Mouse (Mus musculus): ENCODE measurements around the gene Megf9. TPM values are rescaled to one million over a fixed set of nuclear protein-coding genes. Genes with fewer than 3 reads are reported as not detected.

Megf9 gene
- polyA plus RNA-seq, 1 experiment: 2.6 TPM

DNA sequence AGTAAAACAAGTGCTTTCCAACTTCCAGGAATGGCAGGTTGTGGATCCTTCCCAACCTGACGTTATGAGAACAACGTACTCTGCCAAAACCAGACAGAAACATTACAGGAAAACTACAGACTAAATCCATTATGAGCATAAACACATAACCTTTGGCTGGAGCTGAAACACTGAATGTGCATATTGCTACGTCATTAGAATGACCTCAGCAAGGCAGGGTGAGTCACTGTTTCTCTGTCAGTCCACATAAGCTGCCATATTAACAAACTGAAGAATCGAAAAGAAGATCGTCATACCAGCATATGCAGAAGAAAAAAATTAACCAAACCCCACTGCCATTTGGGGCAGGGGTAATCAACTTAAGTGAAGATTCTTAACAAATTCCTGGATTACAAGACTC, 148.6 kb downstream of the Megf9 start:
- no peak for TF ChIP-seq CEBPB (IDR thresholded peaks at IDR 0.05; ENCODE audit: insufficient read depth, poor library complexity, severe bottlenecking)
- TF ChIP-seq E2F4 (IDR thresholded peaks at IDR 0.05; ENCODE audit: insufficient read depth): no peak
- no peak for TF ChIP-seq SRF (IDR thresholded peaks at IDR 0.05; ENCODE audit: control insufficient read depth, insufficient read length, low read depth)
- no peak for TF ChIP-seq TCF12 (IDR thresholded peaks at IDR 0.05; ENCODE audit: insufficient read depth, poor library complexity, severe bottlenecking)
- TF ChIP-seq POLR2A (IDR thresholded peaks at IDR 0.05; ENCODE audit: insufficient read length, low read depth): no peak
- no peak for TF ChIP-seq TCF3 (IDR thresholded peaks at IDR 0.05; ENCODE audit: insufficient read length, low read depth)
- no peak for TF ChIP-seq USF1 (IDR thresholded peaks at IDR 0.05; ENCODE audit: low read depth)
- no peak for TF ChIP-seq MAX (IDR thresholded peaks at IDR 0.05; ENCODE audit: low read depth)
- no peak for TF ChIP-seq MYOD1 (IDR thresholded peaks at IDR 0.05; ENCODE audit: control insufficient read depth in 1 of 3, insufficient read length in 2 of 3, low read depth in 2 of 3)
- no peak for TF ChIP-seq REST (IDR thresholded peaks at IDR 0.05; ENCODE audit: insufficient read depth, insufficient read length)
- no peak for TF ChIP-seq MYOG (IDR thresholded peaks at IDR 0.05; ENCODE audit: control insufficient read depth in 1 of 3, insufficient read depth in 1 of 3, insufficient read length in 2 of 3, low read depth in 2 of 3)
- TF ChIP-seq POLR2AphosphoS2 (IDR thresholded peaks at IDR 0.05; ENCODE audit: insufficient read length, low read depth): no peak
- no peaks in the 10 kb centered on the region for H3K36me3 ChIP-seq (ENCODE audit: control insufficient read depth, insufficient read depth)
- no peak overlapping the region for H3K4me2 ChIP-seq (ENCODE audit: low read depth)
- H3K4me3 ChIP-seq: no peak overlapping the region
- H3K27me3 ChIP-seq (ENCODE audit: control insufficient read depth, insufficient read depth, insufficient read length): no peaks in the 10 kb centered on the region
- H3K79me2 ChIP-seq (ENCODE audit: control insufficient read depth, insufficient read depth): peaks cover 5% of the 10 kb centered on the region
- no peak overlapping the region for H3ac ChIP-seq (ENCODE audit: control insufficient read depth, insufficient read length)

DNA sequence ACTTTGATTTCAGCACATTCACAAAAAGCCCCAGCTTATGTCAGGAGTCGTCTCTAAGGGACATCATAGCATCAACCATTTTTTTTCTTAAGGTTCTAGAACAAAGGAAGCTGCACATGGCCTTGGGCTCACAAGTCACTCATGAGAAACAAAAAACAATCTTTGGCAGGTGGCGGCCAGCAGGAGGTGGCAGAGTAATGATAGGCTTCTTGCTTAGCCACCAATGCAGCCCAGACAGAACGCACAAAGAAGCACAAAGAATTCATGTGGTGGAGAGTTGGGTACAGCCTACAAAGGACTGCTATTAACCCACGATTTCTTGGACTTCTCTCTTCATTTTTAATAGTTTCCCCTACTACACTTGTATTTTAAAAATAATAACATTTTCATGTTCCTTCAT, 157.4 kb downstream of the Megf9 start:
- no peak overlapping the region for H3ac ChIP-seq (ENCODE audit: control insufficient read depth, insufficient read length)
- no peaks in the 10 kb centered on the region for H3K27me3 ChIP-seq (ENCODE audit: control insufficient read depth, insufficient read depth, insufficient read length)
- no peak for TF ChIP-seq REST (IDR thresholded peaks at IDR 0.05; ENCODE audit: insufficient read depth, insufficient read length)
- H3K4me3 ChIP-seq: no peak overlapping the region
- no peaks in the 10 kb centered on the region for H3K36me3 ChIP-seq (ENCODE audit: control insufficient read depth, insufficient read depth)
- H3K79me2 ChIP-seq (ENCODE audit: control insufficient read depth, insufficient read depth): no peaks in the 10 kb centered on the region
- H3K4me2 ChIP-seq (ENCODE audit: low read depth): no peak overlapping the region

Other genes with a start within 250 kb of the Megf9 start
- gene Cdk5rap2, start 124.6 kb downstream of the Megf9 start, polyA plus RNA-seq (2012; fragmentation: generic; extraction: Trizol): 13.8 TPM

Data from myocyte (in vitro differentiated cells).